Mouse (Mus musculus): ENCODE results near the gene Cdca3.
"Not testable (repeated sequence)": the region's sequence is repeated elsewhere in the genome, so short reads cannot be mapped to it uniquely, and the experiment has no call there.

DNA sequence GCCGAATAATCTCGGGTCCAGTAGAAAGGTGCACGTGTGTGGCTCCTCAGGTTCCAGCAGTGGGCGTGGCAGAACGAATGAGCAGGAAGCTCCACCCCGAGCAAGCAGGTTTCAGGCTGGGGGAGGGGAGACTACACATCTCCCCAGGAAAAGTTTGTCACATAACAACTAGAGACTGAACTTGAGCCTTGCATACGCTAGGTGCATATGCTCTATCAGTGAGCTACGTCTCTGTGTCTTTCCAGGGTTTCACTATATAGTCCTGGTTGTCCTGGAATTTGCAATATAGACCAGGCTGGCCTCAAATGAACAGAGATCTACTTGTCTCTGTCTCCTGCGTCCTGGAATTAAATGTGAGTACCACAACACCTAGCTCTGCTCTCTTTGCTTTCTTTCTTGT, 26.9 kb upstream of the Cdca3 start:
- TF ChIP-seq CTCF (IDR thresholded peaks at IDR 0.05; ENCODE audit: borderline replicate concordance, insufficient read depth, low read depth, low read length); POLR2A (IDR thresholded peaks at IDR 0.05; ENCODE audit: borderline replicate concordance, insufficient read depth, low read length): not testable (repeated sequence)

All from cerebellum, adult 2 months (tissue).